Mouse (Mus musculus) heart, postnatal 0 days (tissue): ENCODE results near the gene Pvalb. TPM values are rescaled to one million over a fixed set of nuclear protein-coding genes. Genes with fewer than 3 reads are reported as not detected.

ENCODE experiments used
- ATAC-seq: fragments of 200-750 bp; cut with Nextera tagmentation; 2 replicates; pipeline ENCODE4 v1.8.0; 2017; ENCODE audit warnings: low read depth, moderate number of reproducible peaks, moderate library complexity; ENCODE audit not compliant: insufficient read depth
- DNase-seq: peaks from one replicate; pipeline ENCODE4 v3.0.0-alpha.2; 2016; ENCODE audit warnings: low spot score
- H3K27ac ChIP-seq: fragments of 300-500 bp; sonication (generic); 2 replicates; pipeline ENCODE4 v1.5.1; 2014; ENCODE audit warnings: low read depth, mild to moderate bottlenecking
- H3K27me3 ChIP-seq: fragments of 300-500 bp; sonication (generic); 2 replicates; pipeline ENCODE4 v1.6.1; 2014; ENCODE audit warnings: low read length, mixed read lengths; ENCODE audit not compliant: control insufficient read depth, insufficient read depth
- H3K36me3 ChIP-seq: fragments of 300-500 bp; sonication (generic); replicated peaks from 2 replicates; pipeline ENCODE4 v1.6.1; 2014; ENCODE audit warnings: low read length, mixed read lengths; ENCODE audit not compliant: control insufficient read depth, insufficient read depth
- H3K4me1 ChIP-seq: fragments of 300-500 bp; sonication (generic); 2 replicates; pipeline ENCODE4 v1.6.1; 2014; ENCODE audit warnings: antibody characterized with exemption; ENCODE audit not compliant: control insufficient read depth, insufficient read depth
- H3K4me2 ChIP-seq: fragments of 300-500 bp; sonication (generic); 2 replicates; pipeline ENCODE4 v1.6.1; 2014; ENCODE audit warnings: low read depth, mild to moderate bottlenecking, low read length, moderate library complexity
- H3K4me3 ChIP-seq: fragments of 300-500 bp; sonication (generic); 2 replicates; pipeline ENCODE4 v1.5.1; 2014; ENCODE audit warnings: low read depth, low read length
- H3K9ac ChIP-seq: fragments of 300-500 bp; sonication (generic); replicated peaks from 2 replicates; pipeline ENCODE4 v1.6.1; 2014; ENCODE audit warnings: low read depth, low read length, mixed read lengths
- H3K9me3 ChIP-seq: fragments of 300-500 bp; sonication (generic); replicated peaks from 2 replicates; pipeline ENCODE4 v1.6.1; 2016; ENCODE audit warnings: low read length; ENCODE audit not compliant: control insufficient read depth
- CTCF ChIP-seq: IDR thresholded peaks from 2 replicates; pipeline ENCODE4 v1.5.1; 2016; ENCODE audit warnings: antibody characterized with exemption, control low read depth, low read depth
- EP300 ChIP-seq: IDR thresholded peaks from 2 replicates; pipeline ENCODE4 v1.6.1; 2016; ENCODE audit warnings: antibody characterized with exemption, low read depth
- WGBS: fragments of 180-500 bp; shearing (Covaris S2); extraction: QIAGEN DNeasy Blood & Tissue Kit; methylation state at CpG from one replicate; pipeline ENCODE4 v1.1.7; 2014; 5-methylcytosine and 5-hydroxymethylcytosine counted together
- polyA plus RNA-seq: library from polyadenylated mRNA; unstranded; fragments of >200 nt; fragmentation: Nextera tagmentation; extraction: Ambion mirVana; gene quantifications from 2 replicates; pipeline ENCODE4 v1.2.1, GENCODE M21; 2015
- total RNA-seq: library from RNA; depleted of rRNA; stranded (reverse); fragments of >200 nt; gene quantifications from 2 replicates; pipeline ENCODE4 v1.2.3, GENCODE M21; 2014; ENCODE audit warnings: low replicate concordance; rRNA removed

The Pvalb gene
- total RNA-seq (not detected in 2 replicates), polyA plus RNA-seq (1.9 and 2.1 TPM in 2 replicates)

GRCm38 (mm10) chr15:78206312-78206711 is at the start of gene Pvalb:
Pvalb (minus strand) TSS chr15:78206400.
- H3K27ac ChIP-seq: no peak within 1 kb of the TSS
- H3K4me1 ChIP-seq: peaks cover 8% of the 10 kb centered on the region; the same call in 1 of the 2 replicates
- ATAC-seq (no peak), DNase-seq (no peak)
- peaks cover 49% of the 10 kb centered on the region for H3K27me3 ChIP-seq
- H3K36me3 ChIP-seq: no peaks in the 10 kb centered on the region
- no peak for TF ChIP-seq EP300
- no peak for TF ChIP-seq CTCF
- H3K9me3 ChIP-seq: no peaks in the 10 kb centered on the region
- 71% methylated on average over 7 of the region's 7 CpGs for WGBS
- H3K4me3 ChIP-seq: no peak within 1 kb of the TSS
- no peak within 1 kb of the TSS for H3K9ac ChIP-seq
- no peak within 1 kb of the TSS for H3K4me2 ChIP-seq

GRCm38 (mm10) chr15:78254751-78255150 is 48.6 kb upstream of the Pvalb start:
- H3K4me2 ChIP-seq: no peak overlapping the region
- H3K4me1 ChIP-seq: no peaks in the 10 kb centered on the region
- H3K36me3 ChIP-seq: no peaks in the 10 kb centered on the region
- no peaks in the 10 kb centered on the region for H3K9me3 ChIP-seq
- H3K9ac ChIP-seq: no peak overlapping the region
- ATAC-seq: no peak
- peak; percentile 46 for TF ChIP-seq CTCF
- TF ChIP-seq EP300: no peak
- 26% methylated on average over 20 of the region's 20 CpGs for WGBS
- no peak overlapping the region for H3K4me3 ChIP-seq
- H3K27ac ChIP-seq: no peak overlapping the region
- peak; percentile 31 for DNase-seq
- H3K27me3 ChIP-seq: peaks cover 19% of the 10 kb centered on the region; the same call in 1 of the 2 replicates

- H3K4me2 ChIP-seq: no peak overlapping the region
- H3K4me1 ChIP-seq: peaks cover 15% of the 10 kb centered on the region
- H3K9me3 ChIP-seq: no peaks in the 10 kb centered on the region
- no peak for TF ChIP-seq CTCF
- TF ChIP-seq EP300: no peak
- H3K4me3 ChIP-seq: no peak overlapping the region
- ATAC-seq (no peak), DNase-seq (no peak)
- H3K9ac ChIP-seq: no peak overlapping the region
- 31% methylated on average over 3 of the region's 3 CpGs for WGBS
- no peaks in the 10 kb centered on the region for H3K36me3 ChIP-seq
- H3K27ac ChIP-seq: no peak overlapping the region
- H3K27me3 ChIP-seq: 0 out of 2 replicates have a peak, but pooled peaks cover 6% of the 10 kb centered on the region
These were observed 42.2 kb upstream of the Pvalb start for GRCm38 (mm10) chr15:78248410-78248809.

- Histone ChIP-seq H3K4me3 (no peak overlapping the region), H3K36me3 (no peaks in the 10 kb centered on the region), H3K9me3 (no peaks in the 10 kb centered on the region), H3K4me1 (peaks cover 20% of the 10 kb centered on the region), H3K4me2 (no peak overlapping the region), H3K9ac (no peak overlapping the region), H3K27ac (no peak overlapping the region), H3K27me3 (0 out of 2 replicates have a peak, but pooled peaks cover 6% of the 10 kb centered on the region)
- ATAC-seq: no peak
- 54% methylated on average over 2 of the region's 2 CpGs for WGBS
- TF ChIP-seq CTCF: no peak
- TF ChIP-seq EP300: no peak
- no peak for DNase-seq
These were observed 41.5 kb upstream of the Pvalb start for GRCm38 (mm10) chr15:78247659-78248058.

- no peak for ATAC-seq
- Histone ChIP-seq H3K4me3 (no peak overlapping the region), H3K4me2 (no peak overlapping the region), H3K36me3 (no peaks in the 10 kb centered on the region), H3K9me3 (no peaks in the 10 kb centered on the region), H3K9ac (no peak overlapping the region), H3K27ac (no peak overlapping the region), H3K27me3 (0 out of 2 replicates have a peak, but pooled peaks cover 6% of the 10 kb centered on the region), H3K4me1 (peaks cover 20% of the 10 kb centered on the region)
- 49% methylated on average over 18 of the region's 18 CpGs for WGBS
- TF ChIP-seq EP300 (no peak), CTCF (no peak)
- DNase-seq: no peak
These were observed 40.2 kb upstream of the Pvalb start for GRCm38 (mm10) chr15:78246143-78247116.
